Mouse (Mus musculus) embryonic facial prominence, embryonic 14.5 days (tissue): ENCODE results near the gene Slc16a5. TPM values are rescaled to one million over a fixed set of nuclear protein-coding genes. Genes with fewer than 3 reads are reported as not detected.
A peak's percentile ranks its signal among the peaks of the same experiment; 100 is the strongest.
"Not testable (repeated sequence)": the region's sequence is repeated elsewhere in the genome, so short reads cannot be mapped to it uniquely, and the experiment has no call there.

Source experiments
- ATAC-seq: fragments of 200-750 bp; cut with Nextera tagmentation; 2 replicates; pipeline ENCODE4 v1.8.0; 2017; ENCODE audit warnings: low read depth, moderate number of reproducible peaks, moderate TSS enrichment
- DNase-seq: peaks from one replicate; pipeline ENCODE4 v3.0.0-alpha.2; 2015; ENCODE audit warnings: low spot score
- H3K27ac ChIP-seq: fragments of 300-500 bp; sonication (generic); replicated peaks from 2 replicates; pipeline ENCODE4 v1.5.1; 2014; ENCODE audit warnings: low read depth, mild to moderate bottlenecking, low read length, moderate library complexity
- H3K27me3 ChIP-seq: fragments of 300-500 bp; sonication (generic); replicated peaks from 2 replicates; pipeline ENCODE4 v1.6.1; 2014; ENCODE audit warnings: low read length; ENCODE audit not compliant: control insufficient read depth, insufficient read depth
- H3K36me3 ChIP-seq: fragments of 300-500 bp; sonication (generic); 2 replicates; pipeline ENCODE4 v1.6.1; 2014; ENCODE audit warnings: low read length, mixed read lengths; ENCODE audit not compliant: control insufficient read depth, insufficient read depth
- H3K4me1 ChIP-seq: fragments of 300-500 bp; sonication (generic); 2 replicates; pipeline ENCODE4 v1.6.1; 2014; ENCODE audit warnings: antibody characterized with exemption, low read length; ENCODE audit not compliant: control insufficient read depth, insufficient read depth
- H3K4me2 ChIP-seq: fragments of 300-500 bp; sonication (generic); 2 replicates; pipeline ENCODE4 v1.6.1; 2014; ENCODE audit warnings: low read depth, mild to moderate bottlenecking, low read length, moderate library complexity, mixed read lengths
- H3K4me3 ChIP-seq: fragments of 300-500 bp; sonication (generic); 2 replicates; pipeline ENCODE4 v1.5.1; 2014; ENCODE audit warnings: low read depth, mild to moderate bottlenecking, low read length
- H3K9ac ChIP-seq: fragments of 300-500 bp; sonication (generic); 2 replicates; pipeline ENCODE4 v1.6.1; 2014; ENCODE audit warnings: low read depth, mild to moderate bottlenecking, low read length, moderate library complexity, mixed read lengths
- H3K9me3 ChIP-seq: fragments of 300-500 bp; sonication (generic); 2 replicates; pipeline ENCODE4 v1.6.1; 2016; ENCODE audit warnings: low read length; ENCODE audit not compliant: control insufficient read depth
- WGBS: fragments of 180-500 bp; shearing (Covaris S2); extraction: QIAGEN DNeasy Blood & Tissue Kit; methylation state at CpG from one replicate; pipeline ENCODE4 v1.1.7; 2014; 5-methylcytosine and 5-hydroxymethylcytosine counted together
- polyA plus RNA-seq: library from polyadenylated mRNA; unstranded; fragments of >200 nt; fragmentation: Nextera tagmentation; extraction: Ambion mirVana; gene quantifications from 2 replicates; pipeline ENCODE4 v1.2.1, GENCODE M21; 2014

Slc16a5 gene
- polyA plus RNA-seq, 1 experiment from 2014 or later: 0.15 TPM

DNA sequence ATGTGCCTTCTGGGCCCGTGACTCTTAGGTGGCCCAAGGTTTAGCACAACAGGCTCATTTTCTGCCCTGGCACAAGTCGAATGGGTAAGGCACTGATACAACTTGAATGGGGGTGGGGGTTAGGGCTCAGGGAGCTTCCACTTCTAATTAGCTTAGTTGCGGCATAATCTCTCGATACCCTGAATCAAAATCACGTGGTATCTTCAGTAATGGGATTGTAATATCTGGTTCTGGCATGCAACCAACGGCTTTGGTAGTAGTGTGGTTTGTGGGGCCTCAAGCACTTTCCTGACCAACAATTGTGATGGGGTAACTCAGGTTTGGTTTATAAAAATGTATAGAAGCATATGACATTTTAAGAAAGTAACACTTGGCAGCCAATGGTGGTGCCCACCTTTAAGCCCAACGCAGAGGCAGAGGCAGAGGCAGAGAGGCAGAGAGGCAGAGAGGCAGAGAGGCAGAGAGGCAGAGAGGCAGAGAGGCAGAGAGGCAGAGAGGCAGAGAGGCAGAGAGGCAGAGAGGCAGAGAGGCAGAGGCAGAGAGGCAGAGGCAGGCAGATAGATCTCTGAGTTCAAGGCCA lies 9.9 kb upstream of the Slc16a5 start:
- ATAC-seq: no peak
- no peak for DNase-seq
- WGBS: 74% methylated on average over 7 of the region's 7 CpGs

GRCm38 (mm10) chr11:115453306-115453705 lies 9.0 kb upstream of the Slc16a5 start:
- no peak for DNase-seq
- no peak for ATAC-seq
- WGBS: 56% methylated on average over 4 of the region's 4 CpGs

More for the DNA sequence above, 9.9 kb upstream of the Slc16a5 start:
- Histone ChIP-seq H3K27ac (no peak overlapping the region), H3K27me3 (no peaks in the 10 kb centered on the region), H3K9ac (no peak overlapping the region), H3K4me3 (no peak overlapping the region), H3K36me3 (no peaks in the 10 kb centered on the region), H3K4me2 (no peak overlapping the region), H3K4me1 (no peaks in the 10 kb centered on the region), H3K9me3 (no peaks in the 10 kb centered on the region)

GRCm38 (mm10) chr11:115454822-115455221 lies 7.5 kb upstream of the Slc16a5 start:
- H3K4me2 ChIP-seq, H3K9ac ChIP-seq, H3K27ac ChIP-seq, H3K9me3 ChIP-seq, H3K27me3 ChIP-seq, H3K4me3 ChIP-seq, H3K36me3 ChIP-seq, ATAC-seq, H3K4me1 ChIP-seq, DNase-seq: not testable (repeated sequence)
- WGBS: 89% methylated on average over 6 of the region's 6 CpGs

More at GRCm38 (mm10) chr11:115453306-115453705, 9.0 kb upstream of the Slc16a5 start:
- no peaks in the 10 kb centered on the region for H3K9me3 ChIP-seq
- no peak overlapping the region for H3K9ac ChIP-seq
- no peaks in the 10 kb centered on the region for H3K27me3 ChIP-seq
- no peak overlapping the region for H3K27ac ChIP-seq
- no peaks in the 10 kb centered on the region for H3K4me1 ChIP-seq
- no peak overlapping the region for H3K4me2 ChIP-seq
- H3K36me3 ChIP-seq: no peaks in the 10 kb centered on the region
- no peak overlapping the region for H3K4me3 ChIP-seq

GRCm38 (mm10) chr11:115455619-115456018 lies 6.7 kb upstream of the Slc16a5 start:
- Histone ChIP-seq H3K4me2 (no peak overlapping the region), H3K27ac (no peak overlapping the region)
- 90% methylated on average over 15 of the region's 15 CpGs for WGBS

DNA sequence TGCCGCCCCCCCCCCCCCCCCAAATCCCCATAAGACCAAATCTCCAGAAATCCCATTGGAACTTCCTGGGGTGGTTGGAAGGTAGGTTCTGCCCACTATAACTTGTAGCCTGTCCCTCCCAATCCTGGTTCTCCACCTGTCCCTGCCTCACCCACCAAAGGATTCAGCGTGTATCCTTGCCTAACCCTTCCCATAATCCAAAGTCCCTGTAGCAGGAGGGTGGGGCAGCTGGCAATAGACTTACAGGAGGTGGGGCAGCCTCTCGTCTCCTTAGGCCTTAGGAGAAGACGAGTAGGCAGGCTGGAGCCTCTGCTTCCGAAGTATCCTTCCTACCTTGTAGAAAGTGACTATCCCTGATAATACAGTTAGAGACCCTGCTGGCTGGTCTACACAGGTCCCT lies 6.1 kb upstream of the Slc16a5 start:
- Histone ChIP-seq H3K36me3 (no peaks in the 10 kb centered on the region), H3K4me1 (no peaks in the 10 kb centered on the region), H3K9me3 (no peaks in the 10 kb centered on the region), H3K27ac (no peak overlapping the region), H3K27me3 (no peaks in the 10 kb centered on the region), H3K4me3 (no peak overlapping the region), H3K4me2 (no peak overlapping the region), H3K9ac (no peak overlapping the region)
- ATAC-seq (no peak), DNase-seq (no peak)
- WGBS: 88% methylated on average over 5 of the region's 5 CpGs

More at GRCm38 (mm10) chr11:115455619-115456018, 6.7 kb upstream of the Slc16a5 start:
- Histone ChIP-seq H3K4me1 (no peaks in the 10 kb centered on the region), H3K27me3 (no peaks in the 10 kb centered on the region), H3K9me3 (no peaks in the 10 kb centered on the region), H3K36me3 (no peaks in the 10 kb centered on the region), H3K4me3 (no peak overlapping the region), H3K9ac (no peak overlapping the region)
- no peak for ATAC-seq
- DNase-seq: no peak

DNA sequence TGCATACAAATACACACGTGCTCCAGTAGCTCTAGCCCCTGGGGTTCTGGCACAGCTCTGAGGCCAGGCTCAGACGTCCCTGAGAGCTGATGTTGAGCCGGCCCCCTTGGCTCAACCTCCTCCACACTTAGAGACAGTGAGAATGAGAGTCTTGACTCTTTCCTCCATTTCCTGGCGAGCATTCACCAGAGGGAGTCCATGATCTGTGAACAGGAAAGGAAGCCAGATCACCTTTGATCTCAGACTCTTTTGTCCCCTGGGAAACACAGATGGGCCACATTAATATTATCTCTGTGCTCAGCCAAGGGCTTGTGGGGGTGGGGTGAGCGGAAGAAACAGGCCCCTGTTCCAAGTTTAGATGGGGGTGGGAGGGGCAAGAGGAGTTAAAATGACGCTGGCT lies 4.9 kb upstream of the Slc16a5 start:
- Histone ChIP-seq H3K4me3 (no peak overlapping the region), H3K9ac (no peak overlapping the region), H3K27me3 (no peaks in the 10 kb centered on the region), H3K4me1 (no peaks in the 10 kb centered on the region), H3K27ac (no peak overlapping the region), H3K36me3 (no peaks in the 10 kb centered on the region), H3K9me3 (no peaks in the 10 kb centered on the region), H3K4me2 (no peak overlapping the region)
- ATAC-seq (no peak), DNase-seq (peak; percentile 28)
- 26% methylated on average over 6 of the region's 6 CpGs for WGBS

- Histone ChIP-seq H3K4me1 (no peaks in the 10 kb centered on the region), H3K9me3 (no peaks in the 10 kb centered on the region), H3K36me3 (no peaks in the 10 kb centered on the region), H3K9ac (no peak overlapping the region), H3K27ac (no peak overlapping the region), H3K4me2 (no peak overlapping the region), H3K4me3 (no peak overlapping the region), H3K27me3 (no peaks in the 10 kb centered on the region)
- no peak for DNase-seq
- no peak for ATAC-seq
- 27% methylated on average over 8 of the region's 8 CpGs for WGBS
Measured at GRCm38 (mm10) chr11:115460976-115461375, 1.3 kb upstream of the Slc16a5 start.

DNA sequence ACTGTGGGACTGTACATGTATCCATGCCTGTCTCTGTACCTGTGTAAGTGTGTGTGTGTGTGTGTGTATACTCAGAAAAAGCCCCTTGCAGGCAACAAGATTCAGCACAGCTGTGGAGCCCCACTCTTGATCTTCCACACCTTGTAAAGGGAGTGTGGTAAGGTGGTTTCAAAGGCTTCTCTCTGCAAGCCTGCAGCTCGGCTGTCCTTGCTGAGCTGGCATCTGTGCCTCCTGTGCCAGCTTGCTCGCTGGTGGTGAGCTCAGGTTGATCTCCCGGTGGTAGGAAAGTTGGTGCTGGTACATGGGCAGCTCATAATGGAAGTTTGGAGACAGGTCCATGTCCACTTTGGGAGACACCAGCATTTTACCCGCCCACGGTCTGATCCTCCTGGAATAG lies 430 bp upstream of the Slc16a5 start:
- DNase-seq (no peak), ATAC-seq (no peak)
- peaks cover 1% of the 10 kb centered on the region; the same call in 1 of the 2 replicates for H3K4me1 ChIP-seq
- no peaks in the 10 kb centered on the region for H3K36me3 ChIP-seq
- H3K9me3 ChIP-seq: no peaks in the 10 kb centered on the region
- no peak overlapping the region for H3K4me3 ChIP-seq
- 68% methylated on average over 5 of the region's 5 CpGs for WGBS
- H3K9ac ChIP-seq: no peak overlapping the region
- H3K27ac ChIP-seq: no peak overlapping the region
- H3K4me2 ChIP-seq: no peak overlapping the region
- H3K27me3 ChIP-seq: no peaks in the 10 kb centered on the region

DNA sequence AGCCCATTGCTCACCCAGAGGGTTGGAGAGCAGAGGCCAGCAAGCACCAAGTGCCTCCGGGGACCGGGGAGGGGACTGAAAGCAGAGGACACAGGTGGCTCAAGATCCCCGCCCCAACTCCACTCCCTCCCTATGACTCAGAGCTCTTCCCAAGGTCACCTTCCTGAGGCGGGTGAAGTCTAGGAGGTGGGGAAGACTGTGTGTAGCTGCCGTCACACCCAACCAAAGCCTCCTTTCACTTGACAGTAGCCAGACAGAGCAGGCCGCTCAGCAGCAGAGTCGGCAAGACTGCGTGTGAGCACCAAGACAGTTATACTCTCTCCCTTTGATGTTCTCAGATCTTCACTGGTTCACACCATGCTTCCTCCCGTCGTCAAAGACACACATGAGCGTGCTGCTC lies 1.1 kb downstream of the Slc16a5 start:
- H3K36me3 ChIP-seq: no peaks in the 10 kb centered on the region
- DNase-seq (no peak), ATAC-seq (no peak)
- whole genome bisulfite sequencing: 61% methylated on average over 11 of the region's 11 CpGs
- H3K27me3 ChIP-seq: no peaks in the 10 kb centered on the region
- H3K27ac ChIP-seq: no peak overlapping the region
- H3K4me1 ChIP-seq: peaks cover 4% of the 10 kb centered on the region; the same call in 1 of the 2 replicates
- no peaks in the 10 kb centered on the region for H3K9me3 ChIP-seq
- H3K4me3 ChIP-seq: no peak overlapping the region
- no peak overlapping the region for H3K9ac ChIP-seq
- no peak overlapping the region for H3K4me2 ChIP-seq
